Mouse (Mus musculus) hindbrain, embryonic 12.5 days (tissue): Measurements from ENCODE around the gene Alx3. TPM values are rescaled to one million over a fixed set of nuclear protein-coding genes. Genes with fewer than 3 reads are reported as not detected.

Source experiments
- ATAC-seq: fragments of 200-750 bp; cut with Nextera tagmentation; 2 replicates; pipeline ENCODE4 v1.8.0; 2017; ENCODE audit warnings: moderate TSS enrichment; ENCODE audit not compliant: low FRiP score
- H3K27ac ChIP-seq: fragments of 300-500 bp; sonication (generic); 2 replicates; pipeline ENCODE4 v1.5.1; 2016; ENCODE audit warnings: mild to moderate bottlenecking
- H3K27me3 ChIP-seq: fragments of 300-500 bp; sonication (generic); 2 replicates; pipeline ENCODE4 v1.6.1; 2016; ENCODE audit warnings: mild to moderate bottlenecking
- H3K36me3 ChIP-seq: fragments of 300-500 bp; sonication (generic); 2 replicates; pipeline ENCODE4 v1.6.1; 2016; ENCODE audit warnings: mild to moderate bottlenecking
- H3K4me1 ChIP-seq: fragments of 300-500 bp; sonication (generic); 2 replicates; pipeline ENCODE4 v1.6.1; 2016
- H3K4me2 ChIP-seq: fragments of 300-500 bp; sonication (generic); replicated peaks from 2 replicates; pipeline ENCODE4 v1.6.1; 2016; ENCODE audit warnings: mild to moderate bottlenecking
- H3K4me3 ChIP-seq: fragments of 300-500 bp; sonication (generic); 2 replicates; pipeline ENCODE4 v1.5.1; 2016; ENCODE audit warnings: mild to moderate bottlenecking
- H3K9ac ChIP-seq: fragments of 300-500 bp; sonication (generic); 2 replicates; pipeline ENCODE4 v1.6.1; 2016; ENCODE audit warnings: mild to moderate bottlenecking, moderate library complexity
- H3K9me3 ChIP-seq: fragments of 300-500 bp; sonication (generic); replicated peaks from 2 replicates; pipeline ENCODE4 v1.6.1; 2016; ENCODE audit warnings: mild to moderate bottlenecking
- WGBS: fragments of 180-500 bp; shearing (Covaris S2); methylation state at CpG from one replicate; pipeline ENCODE4 v1.1.7; 2016; 5-methylcytosine and 5-hydroxymethylcytosine counted together
- polyA plus RNA-seq: library from polyadenylated mRNA; unstranded; fragments of >200 nt; fragmentation: Nextera tagmentation; extraction: Ambion mirVana; gene quantifications from 2 replicates; pipeline ENCODE4 v1.2.1, GENCODE M21; 2016

Alx3 gene
- polyA plus RNA-seq, 1 experiment from 2014 or later = 0.40 TPM

DNA sequence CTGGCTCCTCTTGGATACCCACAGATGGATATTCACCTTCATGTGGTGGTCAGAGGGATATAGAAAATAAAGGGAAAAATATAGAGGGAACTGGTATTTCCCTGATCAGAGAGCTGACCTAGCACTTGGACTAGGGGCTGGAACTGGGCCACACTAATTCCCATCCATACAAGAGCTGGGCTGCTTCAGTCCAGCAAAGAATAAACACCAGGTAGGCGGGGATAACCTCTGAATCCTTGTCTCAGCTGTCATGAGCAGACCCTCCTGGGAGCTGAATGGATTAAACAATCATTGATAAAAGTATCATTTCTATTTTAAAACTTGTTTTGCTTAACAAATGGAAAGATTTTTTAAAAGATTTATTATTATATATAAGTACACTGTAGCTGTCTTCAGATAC lies 3.2 kb upstream of the Alx3 start:
- no peak for ATAC-seq
- WGBS = 58% methylated on average over 1 of the region's 1 CpGs
- H3K9me3 ChIP-seq = no peaks in the 10 kb centered on the region

GRCm38 (mm10) chr3:107593632-107594031 lies 1.2 kb upstream of the Alx3 start:
- ATAC-seq = no peak
- 40% methylated on average over 2 of the region's 2 CpGs for WGBS
- no peaks in the 10 kb centered on the region for H3K9me3 ChIP-seq
- H3K4me2 ChIP-seq = no peak overlapping the region
- H3K36me3 ChIP-seq = no peaks in the 10 kb centered on the region
- H3K4me1 ChIP-seq = peaks cover 18% of the 10 kb centered on the region
- no peak overlapping the region for H3K4me3 ChIP-seq
- peaks cover 91% of the 10 kb centered on the region for H3K27me3 ChIP-seq
- H3K27ac ChIP-seq = no peak overlapping the region
- H3K9ac ChIP-seq = no peak overlapping the region

More for the DNA sequence above, 3.2 kb upstream of the Alx3 start:
- no peaks in the 10 kb centered on the region for H3K36me3 ChIP-seq
- H3K4me3 ChIP-seq = no peak overlapping the region
- peaks cover 95% of the 10 kb centered on the region for H3K27me3 ChIP-seq
- H3K4me2 ChIP-seq = no peak overlapping the region
- no peak overlapping the region for H3K9ac ChIP-seq
- peaks cover 16% of the 10 kb centered on the region for H3K4me1 ChIP-seq
- H3K27ac ChIP-seq = no peak overlapping the region

GRCm38 (mm10) chr3:107595264-107595937 lies 570 bp downstream of the Alx3 start:
- H3K4me1 ChIP-seq = peaks cover 18% of the 10 kb centered on the region
- peaks cover 91% of the 10 kb centered on the region for H3K27me3 ChIP-seq
- under 1% methylated on average over 50 of the region's 50 CpGs for WGBS
- H3K4me2 ChIP-seq = peak overlapping the region; percentile 66
- H3K36me3 ChIP-seq = no peaks in the 10 kb centered on the region
- peak overlapping the region; percentile 54 for H3K9ac ChIP-seq
- H3K4me3 ChIP-seq = peak overlapping the region; percentile 37
- no peaks in the 10 kb centered on the region for H3K9me3 ChIP-seq
- H3K27ac ChIP-seq = no peak overlapping the region
- ATAC-seq = 0 out of 2 replicates have a peak, but pooled peaks have one; percentile 10

GRCm38 (mm10) chr3:107595938-107596461 lies 1.2 kb downstream of the Alx3 start:
- WGBS = under 1% methylated on average over 34 of the region's 34 CpGs
- H3K4me2 ChIP-seq = no peak overlapping the region; the same call in 1 of the 2 replicates
- H3K9ac ChIP-seq = no peak overlapping the region

GRCm38 (mm10) chr3:107596559-107596958 lies 1.7 kb downstream of the Alx3 start:
- H3K27ac ChIP-seq = no peak overlapping the region
- peaks cover 18% of the 10 kb centered on the region for H3K4me1 ChIP-seq
- WGBS = under 1% methylated on average over 26 of the region's 26 CpGs
- no peak overlapping the region for H3K9ac ChIP-seq
- H3K9me3 ChIP-seq = no peaks in the 10 kb centered on the region
- no peak for ATAC-seq
- H3K4me3 ChIP-seq = peak overlapping the region; percentile 18
- 0 out of 2 replicates have a peak overlapping the region, but pooled peaks have one; percentile 5 for H3K4me2 ChIP-seq
- peaks cover 95% of the 10 kb centered on the region for H3K27me3 ChIP-seq
- no peaks in the 10 kb centered on the region for H3K36me3 ChIP-seq

More at GRCm38 (mm10) chr3:107595938-107596461, 1.2 kb downstream of the Alx3 start:
- Histone ChIP-seq H3K27me3 (peaks cover 94% of the 10 kb centered on the region), H3K4me3 (peak overlapping the region; percentile 37), H3K9me3 (no peaks in the 10 kb centered on the region), H3K4me1 (peaks cover 18% of the 10 kb centered on the region), H3K27ac (no peak overlapping the region), H3K36me3 (no peaks in the 10 kb centered on the region)
- no peak for ATAC-seq

- Histone ChIP-seq H3K4me3 (no peak overlapping the region), H3K9ac (no peak overlapping the region), H3K27ac (no peak overlapping the region), H3K9me3 (no peaks in the 10 kb centered on the region), H3K4me2 (no peak overlapping the region), H3K4me1 (peaks cover 18% of the 10 kb centered on the region), H3K27me3 (peaks cover 93% of the 10 kb centered on the region), H3K36me3 (no peaks in the 10 kb centered on the region)
- 2% methylated on average over 20 of the region's 24 CpGs for WGBS
- ATAC-seq = no peak
These were observed 2.3 kb downstream of the Alx3 start for GRCm38 (mm10) chr3:107597134-107597533.

- Histone ChIP-seq H3K4me2 (no peak overlapping the region), H3K9ac (no peak overlapping the region), H3K36me3 (no peaks in the 10 kb centered on the region), H3K4me3 (no peak overlapping the region), H3K9me3 (no peaks in the 10 kb centered on the region), H3K27me3 (peaks cover 92% of the 10 kb centered on the region), H3K27ac (no peak overlapping the region), H3K4me1 (peaks cover 18% of the 10 kb centered on the region)
- no peak for ATAC-seq
- 4% methylated on average over 22 of the region's 22 CpGs for WGBS
These were observed 3.0 kb downstream of the Alx3 start for GRCm38 (mm10) chr3:107597586-107598389.

DNA sequence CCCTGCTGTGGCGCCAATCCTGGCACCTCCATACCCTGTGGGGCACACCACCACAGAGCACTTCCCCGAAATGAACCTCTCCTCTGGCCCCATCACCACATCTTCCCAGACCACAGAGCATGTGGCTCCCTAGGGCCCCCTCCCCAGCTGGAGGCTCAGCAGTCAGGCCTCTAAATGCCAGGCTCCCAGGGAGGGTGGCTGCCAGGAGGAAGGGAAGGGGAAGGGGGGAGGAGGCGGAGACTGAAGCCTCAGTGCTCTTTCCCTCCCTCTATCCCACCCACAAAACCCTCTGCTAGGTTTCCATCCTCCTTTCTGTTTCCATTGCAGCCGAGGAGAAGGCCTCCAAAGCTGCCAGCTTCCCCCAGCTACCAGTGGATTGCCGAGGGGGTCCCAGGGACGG lies 5.3 kb downstream of the Alx3 start:
- H3K27me3 ChIP-seq = peaks cover 78% of the 10 kb centered on the region
- H3K4me2 ChIP-seq = no peak overlapping the region
- H3K4me1 ChIP-seq = peaks cover 14% of the 10 kb centered on the region
- H3K36me3 ChIP-seq = no peaks in the 10 kb centered on the region
- no peak overlapping the region for H3K27ac ChIP-seq
- WGBS = 50% methylated on average over 6 of the region's 6 CpGs
- ATAC-seq = no peak
- H3K9ac ChIP-seq = no peak overlapping the region
- H3K4me3 ChIP-seq = no peak overlapping the region
- H3K9me3 ChIP-seq = no peaks in the 10 kb centered on the region

GRCm38 (mm10) chr3:107605304-107605703 lies 10.5 kb downstream of the Alx3 start:
- no peak overlapping the region for H3K4me2 ChIP-seq
- H3K4me1 ChIP-seq = no peaks in the 10 kb centered on the region
- WGBS = 7% methylated on average over 4 of the region's 4 CpGs
- no peak for ATAC-seq
- no peak overlapping the region for H3K9ac ChIP-seq
- peaks cover 37% of the 10 kb centered on the region for H3K27me3 ChIP-seq
- H3K36me3 ChIP-seq = no peaks in the 10 kb centered on the region; the same call in 1 of the 2 replicates
- H3K4me3 ChIP-seq = no peak overlapping the region
- no peaks in the 10 kb centered on the region for H3K9me3 ChIP-seq
- no peak overlapping the region for H3K27ac ChIP-seq

- no peak overlapping the region for H3K27ac ChIP-seq
- H3K36me3 ChIP-seq = peaks cover 17% of the 10 kb centered on the region
- 86% methylated on average over 8 of the region's 8 CpGs for WGBS
- H3K9me3 ChIP-seq = no peaks in the 10 kb centered on the region
- no peak overlapping the region for H3K4me3 ChIP-seq
- no peak overlapping the region for H3K9ac ChIP-seq
- peaks cover 19% of the 10 kb centered on the region; the same call in 1 of the 2 replicates for H3K27me3 ChIP-seq
- ATAC-seq = no peak
- no peak overlapping the region for H3K4me2 ChIP-seq
- H3K4me1 ChIP-seq = no peaks in the 10 kb centered on the region
These were observed 12.4 kb downstream of the Alx3 start for GRCm38 (mm10) chr3:107607221-107607620.

GRCm38 (mm10) chr3:107608808-107609207 lies 14.0 kb downstream of the Alx3 start:
- Histone ChIP-seq H3K4me2 (no peak overlapping the region), H3K9ac (no peak overlapping the region), H3K27ac (no peak overlapping the region), H3K36me3 (peaks cover 33% of the 10 kb centered on the region), H3K4me1 (no peaks in the 10 kb centered on the region), H3K9me3 (no peaks in the 10 kb centered on the region), H3K4me3 (no peak overlapping the region), H3K27me3 (peaks cover 13% of the 10 kb centered on the region; the same call in 1 of the 2 replicates)
- WGBS = 77% methylated on average over 4 of the region's 4 CpGs
- no peak for ATAC-seq

- Histone ChIP-seq H3K27ac (no peak overlapping the region), H3K27me3 (peaks cover 10% of the 10 kb centered on the region; the same call in 1 of the 2 replicates), H3K4me2 (no peak overlapping the region), H3K9me3 (no peaks in the 10 kb centered on the region), H3K9ac (no peak overlapping the region), H3K4me3 (no peak overlapping the region), H3K4me1 (no peaks in the 10 kb centered on the region), H3K36me3 (peaks cover 39% of the 10 kb centered on the region)
- ATAC-seq = no peak
- 53% methylated on average over 3 of the region's 3 CpGs for WGBS
These were observed 14.5 kb downstream of the Alx3 start for GRCm38 (mm10) chr3:107609376-107609775.
